Mouse (Mus musculus) neutrophil, adult 83 days (primary cell): ENCODE measurements around the gene Clcf1. TPM values are rescaled to one million over a fixed set of nuclear protein-coding genes. Genes with fewer than 3 reads are reported as not detected.

Source experiments
- total RNA-seq, 2 experiments: library from RNA; stranded (reverse); gene quantifications; one replicate each; pipeline ENCODE4 v1.2.4; 2023

Gene Clcf1
- 1 to 10 TPM; 2.4 to 2.8 TPM for total RNA-seq

GRCm38 (mm10) chr19:4214071-4214770 lies at the start of gene Clcf1, which contains the start of gene AC109138.7:
Gene Clcf1, plus strand, starts transcription at chr19:4214238.
Gene AC109138.7, plus strand, starts transcription at chr19:4214357.

GRCm38 (mm10) chr19:4175368-4175947 lies 38.6 kb upstream of the Clcf1 start, which contains the start of gene Carns1:
Gene Carns1, minus strand, starts transcription at chr19:4175479.

GRCm38 (mm10) chr19:4190831-4191334 lies 23.2 kb upstream of the Clcf1 start, which contains the start of gene Tbc1d10c:
Gene Tbc1d10c, minus strand, starts transcription at chr19:4191284.

GRCm38 (mm10) chr19:4191528-4192250 lies 22.3 kb upstream of the Clcf1 start, which contains the start of gene Ppp1ca:
Gene Ppp1ca, plus strand, starts transcription at chr19:4192065.

GRCm38 (mm10) chr19:4201291-4201909 lies 12.6 kb upstream of the Clcf1 start, which contains the start of gene Rad9a:
Gene Rad9a, minus strand, starts transcription at chr19:4201662.

GRCm38 (mm10) chr19:4231253-4232185 lies 17.5 kb downstream of the Clcf1 start, which contains the start of gene Pold4:
Gene Pold4, plus strand, starts transcription at chr19:4231899.

GRCm38 (mm10) chr19:4268566-4269361 lies 54.7 kb downstream of the Clcf1 start, which contains the start of gene Ssh3:
Gene Ssh3, minus strand, starts transcription at chr19:4269180.

Other genes with a start within 250 kb of the Clcf1 start
- 10 to 100 TPM; 12.7 to 16.4 TPM for gene Aldh3b2, start 241.9 kb upstream of the Clcf1 start, total RNA-seq
- under 1 TPM in 1 of 2 experiments, not detected in 1; 0.42 TPM for gene Acy3, start 227.7 kb upstream of the Clcf1 start, total RNA-seq
- not detected for gene Tbx10, start 221.5 kb upstream of the Clcf1 start, total RNA-seq
- 1 to 10 TPM; 5.2 to 5.9 TPM for gene Nudt8, start 213.7 kb upstream of the Clcf1 start, total RNA-seq
- gene Gm49405, start 213.6 kb upstream of the Clcf1 start, total RNA-seq, result 1 to 10 TPM in 1 of 2 experiments, under 1 TPM in 1; 0.70 to 1.0 TPM
- gene Doc2g, start 210.9 kb upstream of the Clcf1 start, total RNA-seq, result 1 to 10 TPM in 1 of 2 experiments, under 1 TPM in 1; 0.55 to 2.2 TPM
- gene Ndufv1, start 201.4 kb upstream of the Clcf1 start, total RNA-seq, result 10 to 100 TPM; 69.0 to 69.5 TPM
- 10 to 100 TPM; 71.2 to 96.6 TPM for gene Gstp1, start 176.3 kb upstream of the Clcf1 start, total RNA-seq
- gene Gstp2, start 168.2 kb upstream of the Clcf1 start, total RNA-seq, result 1 to 10 TPM; 5.9 to 8.4 TPM
- gene Gstp3, start 154.7 kb upstream of the Clcf1 start, total RNA-seq, result 1 to 10 TPM; 5.3 to 8.8 TPM
- not detected for gene Cabp2, start 132.7 kb upstream of the Clcf1 start, total RNA-seq
- 100 to 1,000 TPM; 208 to 221 TPM for gene Cdk2ap2, start 117.1 kb upstream of the Clcf1 start, total RNA-seq
- 100 to 1,000 TPM; 161 to 176 TPM for gene Pitpnm1, start 114.2 kb upstream of the Clcf1 start, total RNA-seq
- gene Aip, start 88.4 kb upstream of the Clcf1 start, total RNA-seq, result 100 to 1,000 TPM in 1 of 2 experiments, 10 to 100 TPM in 1; 96.8 to 101 TPM
- gene Gpr152, start 74.5 kb upstream of the Clcf1 start, total RNA-seq, result not detected
- under 1 TPM in 1 of 2 experiments, not detected in 1; 0.22 TPM for gene Cabp4, start 70.2 kb upstream of the Clcf1 start, total RNA-seq
- gene Coro1b, start 65.6 kb upstream of the Clcf1 start, total RNA-seq, result 100 to 1,000 TPM; 186 to 201 TPM
- gene Ptprcap, start 60.6 kb upstream of the Clcf1 start, total RNA-seq, result 10 to 100 TPM in 1 of 2 experiments, 1 to 10 TPM in 1; 8.0 to 11.7 TPM
- 10 to 100 TPM; 43.1 to 43.8 TPM for gene Rps6kb2, start 50.9 kb upstream of the Clcf1 start, total RNA-seq
- 10 to 100 TPM; 24.4 to 28.9 TPM for gene Carns1, start 38.8 kb upstream of the Clcf1 start, total RNA-seq
- gene Tbc1d10c, start 23.0 kb upstream of the Clcf1 start, total RNA-seq, result 100 to 1,000 TPM; 110 to 127 TPM
- 100 to 1,000 TPM; 420 to 454 TPM for gene Ppp1ca, start 22.2 kb upstream of the Clcf1 start, total RNA-seq
- 10 to 100 TPM; 30.2 to 36.5 TPM for gene Rad9a, start 12.6 kb upstream of the Clcf1 start, total RNA-seq
- gene AC109138.7, start 119 bp downstream of the Clcf1 start, total RNA-seq, result not detected
- 10 to 100 TPM; 55.9 to 59.1 TPM for gene Pold4, start 17.7 kb downstream of the Clcf1 start, total RNA-seq
- 10 to 100 TPM; 29.4 to 30.5 TPM for gene Ssh3, start 54.9 kb downstream of the Clcf1 start, total RNA-seq
- gene Ankrd13d, start 68.9 kb downstream of the Clcf1 start, total RNA-seq, result 10 to 100 TPM; 30.7 to 42.6 TPM
- gene Grk2, start 92.0 kb downstream of the Clcf1 start, total RNA-seq, result 100 to 1,000 TPM; 416 to 479 TPM
- gene Kdm2a, start 184.0 kb downstream of the Clcf1 start, total RNA-seq, result 100 to 1,000 TPM in 1 of 2 experiments, 10 to 100 TPM in 1; 90.4 to 121 TPM
- gene Rhod, start 225.2 kb downstream of the Clcf1 start, total RNA-seq, result not detected